Comparison of ENCODE assay signal across 26 mouse cellular contexts in the genomic region with DNA sequence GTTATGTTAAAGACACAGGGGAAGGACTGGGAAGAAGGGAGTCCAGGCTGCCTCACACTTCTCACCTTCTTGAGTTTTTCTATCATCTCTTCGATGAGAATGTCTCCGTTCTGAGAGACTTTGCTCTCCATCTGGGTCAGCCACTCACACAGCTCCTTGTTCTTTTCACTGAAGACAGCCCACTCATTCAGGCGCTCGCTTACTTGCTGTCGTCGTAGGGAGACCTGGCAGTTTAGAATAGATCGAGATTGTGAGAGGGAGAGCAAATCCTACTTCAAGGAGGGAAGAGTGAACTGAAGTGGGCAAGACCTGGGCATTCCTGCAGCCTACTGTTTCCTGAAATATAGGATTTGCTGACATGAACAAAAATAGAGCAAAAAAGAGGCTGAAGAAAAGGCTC. TPM values are rescaled to one million over a fixed set of nuclear protein-coding genes. Genes with fewer than 3 reads are reported as not detected.
DNase-seq lines count a peak whose midpoint lies in the region; ATAC-seq lines count a peak whose summit lies in the region.
"Had no signal": no experiment of that assay in that cellular context is flagged by ENCODE, and none has a peak within 500 bp of the region (broad histone marks: within the 10 kb centered on the region; RNA-seq: fewer than 3 reads in every experiment).

No protein-coding gene starts in this region.

- no peak for DNase-seq in frontal cortex, adult 2 months (ENCODE audit: extremely low spot score in 1 of 2, low spot score in 1 of 2)
- DNase-seq in heart, adult 11 months, result peak; percentile 59
- DNase-seq in heart, adult 9 months (ENCODE audit: low spot score in 2 of 2), result no peak
- peak; percentile 56 for DNase-seq in brain, adult 2 months (ENCODE audit: low read depth, low spot score)
- DNase-seq in gastrocnemius, adult 8-10 months (ENCODE audit: low spot score in 2 of 2), result no peak
- DNase-seq: adrenal gland, adult 2 months; adrenal gland, adult 8-10 months; adrenal gland, postnatal 10 days; adrenal gland, postnatal 14 days; adrenal gland, postnatal 25 days; adrenal gland, postnatal 36 days; B cell, adult 2 months; cerebellum, adult 11 months; cerebellum, adult 11-12 months; cerebellum, adult 18-20 months; cerebellum, adult 2 months had no signal

- ATAC-seq in frontal cortex, adult (ENCODE audit: low TSS enrichment), result peak; percentile 75
- ATAC-seq: activated CD4-positive, CD25-positive, alpha-beta regulatory T cell, adult 4 months; CD4-positive, CD25-positive, alpha-beta regulatory T cell, adult 4 months; Patski had no signal

RNA-seq across cellular contexts. Expression of gene Gm10097, which starts 6.7 kb away (rescaled TPM):
- not detected in 2 replicates for polyA plus RNA-seq in frontal cortex, adult 2 months (2012; rRNA removed)
- under 1 TPM in 3 of 4 experiments, not detected in 1; 0.10 to 0.17 (median 0.11) TPM for total RNA-seq in gastrocnemius, adult 8-10 months (2022)
- total RNA-seq: adrenal gland, adult 18-20 months; adrenal gland, adult 2 months; adrenal gland, adult 8-10 months; adrenal gland, postnatal 14 days; adrenal gland, postnatal 25 days; adrenal gland, postnatal 36 days; CH12.LX; ES-E14; MEL had no signal
- polyA plus RNA-seq: activated CD4-positive, CD25-positive, alpha-beta regulatory T cell, adult 4 months; adrenal gland, adult 2 months; brain, embryonic 14.5 days; cerebellum, adult 2 months; G1E; Patski had no signal

Comparison
In these comparisons a context has a peak if more than half of its experiments do, and no peak if none do; other contexts are left out.
1. DNase-seq: peak in heart, adult 11 months (single experiment) and brain, adult 2 months (single experiment); none in frontal cortex, adult 2 months (0 of 2), heart, adult 9 months (0 of 2) and gastrocnemius, adult 8-10 months (0 of 2).